Mouse (Mus musculus) liver, adult 2 months (tissue): ENCODE measurements around the gene Slc25a18.

Source experiments
- CTCF ChIP-seq: fragments of 200-500 bp; IDR thresholded peaks from 2 replicates; pipeline ENCODE4 v1.5.1; 2011; ENCODE audit warnings: low read depth, low read length, control low read depth
- POLR2A ChIP-seq: fragments of 200-500 bp; IDR thresholded peaks from 2 replicates; pipeline ENCODE4 v1.6.1; 2011; ENCODE audit warnings: low read length, control low read depth; ENCODE audit not compliant: insufficient read depth; ENCODE audit errors: extremely low read depth

- TF ChIP-seq CTCF: no peak
- no peak for TF ChIP-seq POLR2A
Observed at GRCm38 (mm10) chr6:120772025-120772424, 1.4 kb upstream of the Slc25a18 start.
